Mouse (Mus musculus): ENCODE data around the gene C1ql4. TPM values are rescaled to one million over a fixed set of nuclear protein-coding genes. Genes with fewer than 3 reads are reported as not detected.

C1ql4 gene
- not detected in 2 replicates for total RNA-seq (2014; fragmentation: Nextera tagmentation)
- total RNA-seq (2017), result not detected in 2 replicates
- polyA plus RNA-seq (2012), result not detected in 2 replicates

- ATAC-seq (ENCODE audit: extremely low read depth, insufficient number of reproducible peaks, low FRiP score, poor library complexity, severe bottlenecking) (no peak), DNase-seq (ENCODE audit: low spot score) (no peak)
- Histone ChIP-seq H3K9me3 (replicated peaks) (peaks cover 3% of the 10 kb centered on the region), H3K36me3 (replicated peaks) (peaks cover 18% of the 10 kb centered on the region), H3K4me1 (ENCODE audit: insufficient read depth, low read depth, low read length) (peaks cover 10% of the 10 kb centered on the region), H3K27me3 (ENCODE audit: insufficient read depth, low read length) (peaks cover 38% of the 10 kb centered on the region), H3K4me3 (ENCODE audit: low read depth, low read length) (peak within 1 kb of the TSS; percentile 4; the same call in 1 of the 2 replicates)
- TF ChIP-seq CTCF (IDR thresholded peaks at IDR 0.05; ENCODE audit: low read depth, low read length), result no peak
- no peak for TF ChIP-seq TAL1 (conservative IDR thresholded peaks at IDR 0.05; ENCODE audit: low read depth, low read length)
- TF ChIP-seq POLR2AphosphoS5 (IDR thresholded peaks at IDR 0.05; ENCODE audit: insufficient replicate concordance, low read depth, low read length), result no peak
Observed at GRCm38 (mm10) chr15:99087253-99088075, at the start of gene C1ql4. Gene C1ql4 (minus strand): TSS chr15:99087817.

- no peak for ATAC-seq (ENCODE audit: extremely low read depth, insufficient number of reproducible peaks, low FRiP score, poor library complexity, severe bottlenecking)
- peaks cover 19% of the 10 kb centered on the region for H3K27me3 ChIP-seq (ENCODE audit: insufficient read depth, low read length)
- no peak for TF ChIP-seq CTCF (IDR thresholded peaks at IDR 0.05; ENCODE audit: low read depth, low read length)
- TF ChIP-seq GATA2 (IDR thresholded peaks at IDR 0.05; ENCODE audit: borderline replicate concordance, low read depth, low read length), result no peak
- TF ChIP-seq TAL1 (conservative IDR thresholded peaks at IDR 0.05; ENCODE audit: low read depth, low read length), result no peak
- TF ChIP-seq POLR2AphosphoS5 (IDR thresholded peaks at IDR 0.05; ENCODE audit: insufficient replicate concordance, low read depth, low read length), result no peak
- no peak for TF ChIP-seq GATA1 (IDR thresholded peaks at IDR 0.05; ENCODE audit: borderline replicate concordance, low read length)
- no peak for DNase-seq (ENCODE audit: low spot score)
- peaks cover 6% of the 10 kb centered on the region for H3K9me3 ChIP-seq (replicated peaks)
- H3K4me1 ChIP-seq (ENCODE audit: insufficient read depth, low read depth, low read length), result no peaks in the 10 kb centered on the region
- no peaks in the 10 kb centered on the region for H3K36me3 ChIP-seq (replicated peaks)
- H3K4me3 ChIP-seq (ENCODE audit: low read depth, low read length), result no peak overlapping the region
Observed at GRCm38 (mm10) chr15:99129956-99130910, 42.6 kb upstream of the C1ql4 start.

- no peak for TF ChIP-seq GATA1 (IDR thresholded peaks at IDR 0.05; ENCODE audit: borderline replicate concordance, low read length)
- TF ChIP-seq POLR2AphosphoS5 (IDR thresholded peaks at IDR 0.05; ENCODE audit: insufficient replicate concordance, low read depth, low read length), result no peak
- Histone ChIP-seq H3K4me1 (ENCODE audit: insufficient read depth, low read depth, low read length) (no peaks in the 10 kb centered on the region), H3K4me3 (ENCODE audit: low read depth, low read length) (no peak overlapping the region), H3K36me3 (replicated peaks) (no peaks in the 10 kb centered on the region), H3K9me3 (replicated peaks) (peaks cover 6% of the 10 kb centered on the region), H3K27me3 (ENCODE audit: insufficient read depth, low read length) (peaks cover 19% of the 10 kb centered on the region)
- ATAC-seq (ENCODE audit: extremely low read depth, insufficient number of reproducible peaks, low FRiP score, poor library complexity, severe bottlenecking), result no peak
- DNase-seq (ENCODE audit: low spot score), result no peak
Observed at GRCm38 (mm10) chr15:99129441-99129840, 41.8 kb upstream of the C1ql4 start.

GRCm38 (mm10) chr15:99127851-99128522, 40.4 kb upstream of the C1ql4 start:
- no peaks in the 10 kb centered on the region for H3K4me1 ChIP-seq (ENCODE audit: insufficient read depth, low read depth, low read length)
- H3K9me3 ChIP-seq (replicated peaks), result peaks cover 6% of the 10 kb centered on the region
- ATAC-seq (ENCODE audit: extremely low read depth, insufficient number of reproducible peaks, low FRiP score, poor library complexity, severe bottlenecking) (no peak), DNase-seq (ENCODE audit: low spot score) (no peak)
- no peaks in the 10 kb centered on the region for H3K36me3 ChIP-seq (replicated peaks)
- peaks cover 16% of the 10 kb centered on the region for H3K27me3 ChIP-seq (ENCODE audit: insufficient read depth, low read length)
- TF ChIP-seq TAL1 (conservative IDR thresholded peaks at IDR 0.05; ENCODE audit: low read depth, low read length) (no peak), GATA1 (IDR thresholded peaks at IDR 0.05; ENCODE audit: borderline replicate concordance, low read length) (no peak)
- H3K4me3 ChIP-seq (ENCODE audit: low read depth, low read length), result no peak overlapping the region

- Histone ChIP-seq H3K4me1 (ENCODE audit: insufficient read depth, low read depth, low read length) (no peaks in the 10 kb centered on the region), H3K4me3 (ENCODE audit: low read depth, low read length) (no peak overlapping the region), H3K9me3 (replicated peaks) (peaks cover 6% of the 10 kb centered on the region), H3K36me3 (replicated peaks) (no peaks in the 10 kb centered on the region), H3K27me3 (ENCODE audit: insufficient read depth, low read length) (peaks cover 15% of the 10 kb centered on the region)
- DNase-seq (ENCODE audit: low spot score) (no peak), ATAC-seq (ENCODE audit: extremely low read depth, insufficient number of reproducible peaks, low FRiP score, poor library complexity, severe bottlenecking) (no peak)
- TF ChIP-seq GATA1 (IDR thresholded peaks at IDR 0.05; ENCODE audit: borderline replicate concordance, low read length) (no peak), CTCF (IDR thresholded peaks at IDR 0.05; ENCODE audit: low read depth, low read length) (no peak), TAL1 (conservative IDR thresholded peaks at IDR 0.05; ENCODE audit: low read depth, low read length) (no peak), GATA2 (IDR thresholded peaks at IDR 0.05; ENCODE audit: borderline replicate concordance, low read depth, low read length) (no peak), POLR2AphosphoS5 (IDR thresholded peaks at IDR 0.05; ENCODE audit: insufficient replicate concordance, low read depth, low read length) (no peak)
Observed at GRCm38 (mm10) chr15:99126816-99127365, 39.3 kb upstream of the C1ql4 start.
